Mouse (Mus musculus) liver, embryonic 14.5 days (tissue): ENCODE results near the gene Itpr1. TPM values are rescaled to one million over a fixed set of nuclear protein-coding genes. Genes with fewer than 3 reads are reported as not detected.

Experiments
- ATAC-seq: fragments of 200-750 bp; cut with Nextera tagmentation; 2 replicates; pipeline ENCODE4 v1.8.0; 2017; ENCODE audit warnings: moderate number of reproducible peaks, mild to moderate bottlenecking, moderate library complexity; ENCODE audit not compliant: insufficient read depth
- DNase-seq, 3 experiments: peaks; one replicate each; pipeline ENCODE4 v3.0.0-alpha.2; 2012 to 2013; ENCODE audit warnings: low read depth in 3 of 3, low spot score in 3 of 3
- H3K27ac ChIP-seq: fragments of 300-500 bp; sonication (generic); 2 replicates; pipeline ENCODE4 v1.5.1; 2014; ENCODE audit warnings: moderate library complexity, mild to moderate bottlenecking, control low read depth, inconsistent platforms
- H3K27me3 ChIP-seq: fragments of 300-500 bp; sonication (generic); 2 replicates; pipeline ENCODE4 v1.6.1; 2014; ENCODE audit warnings: mild to moderate bottlenecking, low read length, moderate library complexity; ENCODE audit not compliant: control insufficient read depth, insufficient read depth
- H3K36me3 ChIP-seq: fragments of 300-500 bp; sonication (generic); replicated peaks from 2 replicates; pipeline ENCODE4 v1.6.1; 2014; ENCODE audit warnings: low read depth; ENCODE audit not compliant: control insufficient read depth, insufficient read depth
- H3K4me1 ChIP-seq, 2 experiments: fragments of 200-500 bp in 1 of 2; fragments of 300-500 bp in 1 of 2; sonication (generic) in 1 of 2; replicated peaks; 2 replicates each; pipeline ENCODE4 v1.6.1; 2012 to 2014; ENCODE audit warnings: antibody characterized with exemption in 1 of 2, inconsistent platforms in 1 of 2, low read length in 1 of 2; ENCODE audit not compliant: control insufficient read depth in 2 of 2, insufficient read depth in 2 of 2
- H3K4me2 ChIP-seq: fragments of 300-500 bp; sonication (generic); 2 replicates; pipeline ENCODE4 v1.6.1; 2014; ENCODE audit warnings: low read depth, mild to moderate bottlenecking, control low read depth, moderate library complexity
- H3K4me3 ChIP-seq, 2 experiments: fragments of 200-500 bp in 1 of 2; fragments of 300-500 bp in 1 of 2; sonication (generic) in 1 of 2; 2 replicates each; pipeline ENCODE4 v1.5.1; 2012 to 2014; ENCODE audit warnings: low read depth in 2 of 2, low read length in 2 of 2, mild to moderate bottlenecking in 2 of 2, control low read depth in 1 of 2, inconsistent platforms in 1 of 2, moderate library complexity in 1 of 2; ENCODE audit not compliant: insufficient read depth in 1 of 2
- H3K9ac ChIP-seq: fragments of 300-500 bp; sonication (generic); replicated peaks from 2 replicates; pipeline ENCODE4 v1.6.1; 2014; ENCODE audit warnings: mild to moderate bottlenecking, control low read depth, moderate library complexity
- H3K9me3 ChIP-seq: fragments of 300-500 bp; sonication (generic); 2 replicates; pipeline ENCODE4 v1.6.1; 2016; ENCODE audit warnings: low read length, mixed read lengths; ENCODE audit not compliant: control insufficient read depth
- CTCF ChIP-seq: IDR thresholded peaks from 2 replicates; pipeline ENCODE4 v1.5.1; 2016; ENCODE audit warnings: antibody characterized with exemption, low read depth, control low read depth
- EP300 ChIP-seq: IDR thresholded peaks from 2 replicates; pipeline ENCODE4 v1.6.1; 2016; ENCODE audit warnings: antibody characterized with exemption, low read depth
- WGBS: fragments of 180-500 bp; shearing (Covaris S2); extraction: QIAGEN DNeasy Blood & Tissue Kit; methylation state at CpG from one replicate; pipeline ENCODE4 v1.1.7; 2014; ENCODE audit not compliant: insufficient replicate concordance; 5-methylcytosine and 5-hydroxymethylcytosine counted together
- polyA plus RNA-seq, 2 experiments: library from polyadenylated mRNA; depleted of rRNA in 1 of 2; stranded (reverse) in 1 of 2; unstranded in 1 of 2; fragments of >200 nt; fragmentation: Nextera tagmentation in 1 of 2; extraction: Ambion mirVana in 1 of 2; gene quantifications; 2 replicates each; pipeline versions ENCODE4 v1.2.1 to v1.2.3; 2012 to 2014

Itpr1 gene
- polyA plus RNA-seq, 2 experiments, result 1.6 to 3.1 TPM

- Histone ChIP-seq H3K27me3 (no peaks in the 10 kb centered on the region), H3K4me2 (no peak overlapping the region), H3K9ac (no peak overlapping the region), H3K9me3 (no peaks in the 10 kb centered on the region), H3K36me3 (no peaks in the 10 kb centered on the region), H3K4me1 (no peaks in the 10 kb centered on the region), H3K27ac (no peak overlapping the region), H3K4me3 (no peak overlapping the region)
- TF ChIP-seq EP300 (no peak), CTCF (peak; percentile 14; the same call in 1 of the 2 replicates)
- WGBS, result 71% methylated on average over 10 of the region's 10 CpGs
- DNase-seq, result no peak
- ATAC-seq, result no peak
These were observed 188.6 kb downstream of the Itpr1 start for GRCm38 (mm10) chr6:108401412-108401955.

GRCm38 (mm10) chr6:108404736-108405135 lies 191.8 kb downstream of the Itpr1 start:
- no peak overlapping the region for H3K9ac ChIP-seq
- H3K27ac ChIP-seq, result no peak overlapping the region
- TF ChIP-seq EP300 (no peak), CTCF (no peak)
- DNase-seq (no peak), ATAC-seq (no peak)
- no peak overlapping the region for H3K4me2 ChIP-seq
- H3K4me3 ChIP-seq, result no peak overlapping the region
- no peaks in the 10 kb centered on the region for H3K27me3 ChIP-seq
- no peaks in the 10 kb centered on the region for H3K36me3 ChIP-seq
- WGBS, result 68% methylated on average over 8 of the region's 8 CpGs
- H3K4me1 ChIP-seq, result no peaks in the 10 kb centered on the region
- H3K9me3 ChIP-seq, result no peaks in the 10 kb centered on the region

DNA sequence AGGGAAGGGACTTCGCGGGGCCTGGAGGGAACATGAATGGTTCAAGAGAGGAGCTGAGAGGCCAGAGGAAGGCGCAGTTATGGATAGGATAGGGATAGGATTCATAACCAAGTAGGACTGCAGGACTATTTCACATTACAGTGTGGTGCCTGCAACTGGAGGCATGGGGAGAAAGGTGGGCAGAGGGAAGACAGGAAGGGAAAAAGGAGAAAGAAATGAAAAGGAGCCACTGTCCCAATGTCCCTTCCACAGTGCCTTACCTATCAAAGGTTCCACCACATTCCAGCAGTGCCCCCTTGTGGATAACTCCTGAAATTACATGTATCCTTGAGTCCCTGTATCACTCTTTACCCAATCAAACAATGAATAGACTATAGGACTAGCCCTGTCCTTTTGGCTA lies 195.2 kb downstream of the Itpr1 start:
- Histone ChIP-seq H3K4me2 (no peak overlapping the region), H3K27me3 (no peaks in the 10 kb centered on the region), H3K36me3 (no peaks in the 10 kb centered on the region), H3K4me3 (no peak overlapping the region), H3K9me3 (no peaks in the 10 kb centered on the region), H3K9ac (no peak overlapping the region), H3K27ac (no peak overlapping the region), H3K4me1 (no peaks in the 10 kb centered on the region)
- ATAC-seq, result no peak
- peak; percentile 28 to 52 (median 47) for DNase-seq
- TF ChIP-seq CTCF, result peak; percentile 85
- no peak for TF ChIP-seq EP300
- 84% methylated on average over 3 of the region's 3 CpGs for WGBS

GRCm38 (mm10) chr6:108408726-108409125 lies 195.8 kb downstream of the Itpr1 start:
- DNase-seq, result no peak
- Histone ChIP-seq H3K4me2 (no peak overlapping the region), H3K4me3 (no peak overlapping the region), H3K27ac (no peak overlapping the region), H3K9me3 (no peaks in the 10 kb centered on the region), H3K27me3 (no peaks in the 10 kb centered on the region), H3K36me3 (no peaks in the 10 kb centered on the region), H3K4me1 (no peaks in the 10 kb centered on the region), H3K9ac (no peak overlapping the region)
- WGBS, result 88% methylated on average over 5 of the region's 5 CpGs
- no peak for ATAC-seq
- TF ChIP-seq EP300 (no peak), CTCF (no peak)

- Histone ChIP-seq H3K9ac (no peak overlapping the region), H3K4me2 (no peak overlapping the region), H3K4me1 (no peaks in the 10 kb centered on the region), H3K36me3 (no peaks in the 10 kb centered on the region), H3K4me3 (no peak overlapping the region), H3K9me3 (no peaks in the 10 kb centered on the region), H3K27ac (no peak overlapping the region), H3K27me3 (no peaks in the 10 kb centered on the region)
- 72% methylated on average over 16 of the region's 16 CpGs for WGBS
- TF ChIP-seq EP300, result no peak
- TF ChIP-seq CTCF, result no peak
- DNase-seq (no peak), ATAC-seq (no peak)
These were observed 197.9 kb downstream of the Itpr1 start for GRCm38 (mm10) chr6:108410771-108411170.
